Mouse (Mus musculus): ENCODE results near the gene Kcnj4. TPM values are rescaled to one million over a fixed set of nuclear protein-coding genes. Genes with fewer than 3 reads are reported as not detected.

Kcnj4 gene
- polyA plus RNA-seq (2014; fragmentation: Illumina TruSeq; extraction: RNeasy Lipid Tissue Mini Kit (QIAGEN cat#74804); ENCODE audit: low read depth, low replicate concordance) = 0.26 TPM

GRCm38 (mm10) chr15:79504707-79505452 is at the start of gene Kcnj4:
Gene Kcnj4, minus strand, starts transcription at chr15:79505241.

GRCm38 (mm10) chr15:79546410-79547288 is 41.6 kb upstream of the Kcnj4 start, which contains the start of gene Ddx17:
Gene Ddx17, minus strand, starts transcription at chr15:79546741.

GRCm38 (mm10) chr15:79516171-79517096 is 11.4 kb upstream of the Kcnj4 start, which contains the start of gene Kdelr3:
Gene Kdelr3, plus strand, starts transcription at chr15:79516411.

DNA sequence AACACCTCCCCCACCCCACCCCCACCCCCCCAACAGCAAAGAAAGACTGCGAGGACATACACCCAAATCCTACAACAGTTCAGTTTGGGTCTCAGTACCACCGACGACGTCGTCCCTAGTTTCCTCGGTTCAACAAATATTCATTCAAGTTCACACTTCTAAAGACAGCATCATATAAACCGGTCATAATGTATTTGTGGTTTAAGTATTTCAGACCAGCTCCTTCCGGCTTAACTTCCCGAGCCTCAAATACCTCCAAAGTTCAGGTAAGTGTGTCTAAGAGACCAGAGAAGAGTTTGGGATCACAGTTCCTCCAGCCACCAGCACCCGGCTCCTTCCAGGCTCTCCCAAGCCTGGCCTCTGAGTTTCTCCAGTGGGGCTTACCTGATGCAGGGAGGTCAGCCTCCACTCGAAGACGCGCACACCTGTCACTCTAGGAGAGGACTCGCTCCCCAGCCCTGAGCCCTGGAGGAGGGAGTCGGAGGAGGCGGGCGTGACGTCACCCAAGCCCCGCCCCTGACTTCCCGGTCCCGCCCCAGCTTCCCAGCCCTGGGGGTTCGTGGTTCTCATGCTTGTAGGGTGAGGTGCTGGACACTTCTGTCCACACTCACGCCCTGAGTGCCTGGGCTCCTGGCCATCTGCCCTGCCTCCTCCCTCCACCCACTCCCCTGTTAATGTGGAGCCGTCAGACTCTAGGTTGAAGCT is 49.8 kb downstream of the Kcnj4 start, which contains the start of gene Csnk1e:
Csnk1e (minus strand) TSS at position 461 of the 705 bp plus-strand sequence.

Other genes with a start within 250 kb of the Kcnj4 start
- 0.47 TPM for gene Baiap2l2, start 219.7 kb downstream of the Kcnj4 start, polyA plus RNA-seq (2014; fragmentation: Illumina TruSeq; extraction: RNeasy Lipid Tissue Mini Kit (QIAGEN cat#74804); ENCODE audit: low read depth, low replicate concordance)
- gene Pla2g6, start 176.9 kb downstream of the Kcnj4 start, polyA plus RNA-seq (2014; fragmentation: Illumina TruSeq; extraction: RNeasy Lipid Tissue Mini Kit (QIAGEN cat#74804); ENCODE audit: low read depth, low replicate concordance) = 8.4 TPM
- 7.6 TPM for gene Maff, start 158.6 kb downstream of the Kcnj4 start, polyA plus RNA-seq (2014; fragmentation: Illumina TruSeq; extraction: RNeasy Lipid Tissue Mini Kit (QIAGEN cat#74804); ENCODE audit: low read depth, low replicate concordance)
- gene Tmem184b, start 101.7 kb downstream of the Kcnj4 start, polyA plus RNA-seq (2014; fragmentation: Illumina TruSeq; extraction: RNeasy Lipid Tissue Mini Kit (QIAGEN cat#74804); ENCODE audit: low read depth, low replicate concordance) = 44.9 TPM
- 55.7 TPM for gene Csnk1e, start 49.7 kb downstream of the Kcnj4 start, polyA plus RNA-seq (2014; fragmentation: Illumina TruSeq; extraction: RNeasy Lipid Tissue Mini Kit (QIAGEN cat#74804); ENCODE audit: low read depth, low replicate concordance)
- gene Kdelr3, start 11.2 kb upstream of the Kcnj4 start, polyA plus RNA-seq (2014; fragmentation: Illumina TruSeq; extraction: RNeasy Lipid Tissue Mini Kit (QIAGEN cat#74804); ENCODE audit: low read depth, low replicate concordance) = 13.8 TPM
- 152 TPM for gene Ddx17, start 41.5 kb upstream of the Kcnj4 start, polyA plus RNA-seq (2014; fragmentation: Illumina TruSeq; extraction: RNeasy Lipid Tissue Mini Kit (QIAGEN cat#74804); ENCODE audit: low read depth, low replicate concordance)
- not detected for gene Dmc1, start 99.9 kb upstream of the Kcnj4 start, polyA plus RNA-seq (2014; fragmentation: Illumina TruSeq; extraction: RNeasy Lipid Tissue Mini Kit (QIAGEN cat#74804); ENCODE audit: low read depth, low replicate concordance)
- gene Fam227a, start 153.7 kb upstream of the Kcnj4 start, polyA plus RNA-seq (2014; fragmentation: Illumina TruSeq; extraction: RNeasy Lipid Tissue Mini Kit (QIAGEN cat#74804); ENCODE audit: low read depth, low replicate concordance) = 1.8 TPM
- gene Cby1, start 154.0 kb upstream of the Kcnj4 start, polyA plus RNA-seq (2014; fragmentation: Illumina TruSeq; extraction: RNeasy Lipid Tissue Mini Kit (QIAGEN cat#74804); ENCODE audit: low read depth, low replicate concordance) = 26.7 TPM
- gene Tomm22, start 165.6 kb upstream of the Kcnj4 start, polyA plus RNA-seq (2014; fragmentation: Illumina TruSeq; extraction: RNeasy Lipid Tissue Mini Kit (QIAGEN cat#74804); ENCODE audit: low read depth, low replicate concordance) = 98.6 TPM
- gene Josd1, start 182.7 kb upstream of the Kcnj4 start, polyA plus RNA-seq (2014; fragmentation: Illumina TruSeq; extraction: RNeasy Lipid Tissue Mini Kit (QIAGEN cat#74804); ENCODE audit: low read depth, low replicate concordance) = 24.7 TPM
- 24.9 TPM for gene Gtpbp1, start 185.6 kb upstream of the Kcnj4 start, polyA plus RNA-seq (2014; fragmentation: Illumina TruSeq; extraction: RNeasy Lipid Tissue Mini Kit (QIAGEN cat#74804); ENCODE audit: low read depth, low replicate concordance)
- gene Sun2, start 237.3 kb upstream of the Kcnj4 start, polyA plus RNA-seq (2014; fragmentation: Illumina TruSeq; extraction: RNeasy Lipid Tissue Mini Kit (QIAGEN cat#74804); ENCODE audit: low read depth, low replicate concordance) = 81.0 TPM